Comparison of ENCODE assay signal across 8 mouse cellular contexts in the genomic region with DNA sequence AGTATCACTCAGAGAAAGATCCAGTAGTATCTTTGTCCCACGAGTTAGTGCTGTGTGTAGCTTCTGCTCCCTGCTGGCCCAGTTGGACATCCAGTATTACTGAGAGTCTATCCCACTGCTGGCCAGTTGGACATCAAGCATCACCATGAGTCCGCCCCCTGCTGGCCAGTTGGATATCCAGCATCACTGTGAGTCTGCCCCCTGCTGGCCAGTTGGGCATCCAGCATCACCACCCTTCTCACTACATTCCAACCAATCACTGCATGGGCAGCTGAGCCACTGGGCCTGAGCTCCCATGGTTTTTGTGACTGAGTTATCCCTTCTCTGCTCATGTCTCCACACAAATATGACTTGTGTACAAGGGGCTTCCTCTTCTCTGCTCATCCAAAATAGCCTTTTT. TPM values are rescaled to one million over a fixed set of nuclear protein-coding genes. Genes with fewer than 3 reads are reported as not detected.
A peak's percentile ranks its signal among the peaks of the same experiment; 100 is the strongest.
DNase-seq lines count a peak whose midpoint lies in the region; ATAC-seq and TF ChIP-seq lines count a peak whose summit lies in the region.

No protein-coding gene starts in this region.

- H3K27ac ChIP-seq in kidney, postnatal 0 days = no peak overlapping the region
- no peak overlapping the region for H3K27ac ChIP-seq in kidney, embryonic 16.5 days (ENCODE audit: low read length)
- H3K27ac ChIP-seq in embryonic facial prominence, embryonic 10.5 days (replicated peaks) = no peak overlapping the region
- H3K27ac ChIP-seq in thymus, adult 2 months (ENCODE audit: control insufficient read depth, insufficient read depth, low read length) = no peak overlapping the region

- ATAC-seq in kidney, postnatal 0 days (replicated peaks; ENCODE audit: low FRiP score, low read depth) = no peak
- ATAC-seq in kidney, embryonic 16.5 days (ENCODE audit: low FRiP score, low TSS enrichment) = no peak
- ATAC-seq in megakaryocyte, adult 5-6 weeks (ENCODE audit: poor library complexity, severe bottlenecking) = peak; percentile 89

- no peak overlapping the region for H3K4me3 ChIP-seq in kidney, postnatal 0 days (replicated peaks; ENCODE audit: low read depth, low read length)
- H3K4me3 ChIP-seq in kidney, embryonic 16.5 days (ENCODE audit: low read length) = no peak overlapping the region
- H3K4me3 ChIP-seq in embryonic facial prominence, embryonic 10.5 days = no peak overlapping the region
- H3K4me3 ChIP-seq in thymus, adult 2 months (ENCODE audit: control insufficient read depth, insufficient read depth, low read length) = no peak overlapping the region

- no peak for TF ChIP-seq POLR2A in thymus, adult 2 months (IDR thresholded peaks at IDR 0.05; ENCODE audit: control insufficient read depth, extremely low read depth, insufficient read depth, low read length, poor library complexity)

- H3K36me3 ChIP-seq in kidney, postnatal 0 days (ENCODE audit: insufficient read depth, low read length) = no peaks in the 10 kb centered on the region
- peaks cover 9% of the 10 kb centered on the region; the same call in 1 of the 2 replicates for H3K36me3 ChIP-seq in kidney, embryonic 16.5 days (ENCODE audit: insufficient read depth, low read length)
- H3K36me3 ChIP-seq in embryonic facial prominence, embryonic 10.5 days (replicated peaks) = peaks cover 42% of the 10 kb centered on the region
- no peaks in the 10 kb centered on the region; the same call in 1 of the 2 replicates for H3K36me3 ChIP-seq in thymus, adult 2 months (ENCODE audit: control insufficient read depth, insufficient read depth, low read length)

- no peak for DNase-seq in kidney, postnatal 0 days (ENCODE audit: low spot score)
- peak; percentile 6 for DNase-seq in MN1 (ENCODE audit: low spot score)
- DNase-seq in embryonic facial prominence, embryonic 10.5 days (ENCODE audit: low spot score) = peak; percentile 50
- DNase-seq in thymus, adult 2 months = peak; percentile 48
- DNase-seq in left cerebral cortex, postnatal 10 days (ENCODE audit: extremely low spot score in 1 of 2, low spot score in 2 of 2) = no peak
- DNase-seq in ovary, postnatal 14 days (ENCODE audit: low spot score) = no peak

- H3K4me2 ChIP-seq in kidney, postnatal 0 days (ENCODE audit: low read length) = no peak overlapping the region
- no peak overlapping the region for H3K4me2 ChIP-seq in kidney, embryonic 16.5 days (replicated peaks; ENCODE audit: low read depth, low read length)

- intact Hi-C loops in left cerebral cortex, postnatal 10 days (cut with DNase I) = no loop called here

- no peaks in the 10 kb centered on the region for H3K27me3 ChIP-seq in kidney, postnatal 0 days (ENCODE audit: insufficient read depth, low read length)
- H3K27me3 ChIP-seq in kidney, embryonic 16.5 days (ENCODE audit: insufficient read depth, low read length) = no peaks in the 10 kb centered on the region
- no peaks in the 10 kb centered on the region for H3K27me3 ChIP-seq in embryonic facial prominence, embryonic 10.5 days (replicated peaks; ENCODE audit: low read depth, poor library complexity, severe bottlenecking)
- no peaks in the 10 kb centered on the region for H3K27me3 ChIP-seq in thymus, adult 2 months (ENCODE audit: control insufficient read depth, insufficient read depth, low read length)

- no peaks in the 10 kb centered on the region for H3K4me1 ChIP-seq in kidney, postnatal 0 days (replicated peaks; ENCODE audit: insufficient read depth, low read length)
- no peaks in the 10 kb centered on the region for H3K4me1 ChIP-seq in kidney, embryonic 16.5 days (ENCODE audit: insufficient read depth, low read length)
- H3K4me1 ChIP-seq in embryonic facial prominence, embryonic 10.5 days = no peaks in the 10 kb centered on the region
- no peaks in the 10 kb centered on the region for H3K4me1 ChIP-seq in thymus, adult 2 months (replicated peaks; ENCODE audit: control insufficient read depth, insufficient read depth, low read length)

- peak; percentile 73 for TF ChIP-seq CTCF in kidney, postnatal 0 days (IDR thresholded peaks at IDR 0.05; ENCODE audit: low read depth)
- TF ChIP-seq CTCF in thymus, adult 2 months (IDR thresholded peaks at IDR 0.05; ENCODE audit: borderline replicate concordance, control insufficient read depth, extremely low read depth, insufficient read depth, low read length, poor library complexity) = peak; percentile 99

- WGBS in kidney, postnatal 0 days = 91% methylated on average over 2 of the region's 2 CpGs
- WGBS in kidney, embryonic 16.5 days = 90% methylated on average over 2 of the region's 2 CpGs
- 78% methylated on average over 2 of the region's 2 CpGs for WGBS in embryonic facial prominence, embryonic 10.5 days
- WGBS in thymus, adult 2 months = 93% methylated on average over 2 of the region's 2 CpGs

- H3K9me3 ChIP-seq in kidney, postnatal 0 days (replicated peaks; ENCODE audit: low read length) = no peaks in the 10 kb centered on the region
- H3K9me3 ChIP-seq in kidney, embryonic 16.5 days (ENCODE audit: low read length) = peaks cover 9% of the 10 kb centered on the region; the same call in 1 of the 2 replicates
- H3K9me3 ChIP-seq in embryonic facial prominence, embryonic 10.5 days = 0 out of 2 replicates have a peak, but pooled peaks cover 3% of the 10 kb centered on the region

- H3K9ac ChIP-seq in kidney, postnatal 0 days (ENCODE audit: low read depth, low read length) = no peak overlapping the region
- H3K9ac ChIP-seq in kidney, embryonic 16.5 days (replicated peaks; ENCODE audit: low read length) = no peak overlapping the region

RNA-seq across cellular contexts. Expression of gene Rtkn2, which starts 33.8 kb away (rescaled TPM):
- 4.4 and 5.2 TPM in 2 replicates for polyA plus RNA-seq in kidney, postnatal 0 days (2015; fragmentation: Nextera tagmentation; extraction: Ambion mirVana)
- polyA plus RNA-seq in kidney, embryonic 16.5 days (2015; fragmentation: Nextera tagmentation; extraction: Ambion mirVana) = 10.2 TPM in 2 replicates
- polyA plus RNA-seq in embryonic facial prominence, embryonic 10.5 days (2016; fragmentation: Nextera tagmentation; extraction: Ambion mirVana) = 11.7 and 12.8 TPM in 2 replicates
- 4.1 and 5.3 TPM in 2 replicates for total RNA-seq in megakaryocyte, adult 5-6 weeks (2015)
- 7.6 and 8.6 TPM in 2 replicates for total RNA-seq in megakaryocyte, adult 5-6 weeks (2017)
- 4.2 and 6.6 TPM in 2 replicates for polyA plus RNA-seq in thymus, adult 2 months (2012; rRNA removed)
- total RNA-seq in left cerebral cortex, postnatal 10 days (2021) = 1 to 10 TPM; 5.4 to 5.7 TPM

Comparison
In these comparisons a context has a peak if more than half of its experiments do, and no peak if none do; other contexts are left out.
1. DNase-seq: peak in MN1 (single experiment), embryonic facial prominence, embryonic 10.5 days (single experiment) and thymus, adult 2 months (single experiment); none in kidney, postnatal 0 days (single experiment), left cerebral cortex, postnatal 10 days (0 of 2) and ovary, postnatal 14 days (single experiment).